1 mouse cellular context compared by ENCODE assay signal in the genomic region with DNA sequence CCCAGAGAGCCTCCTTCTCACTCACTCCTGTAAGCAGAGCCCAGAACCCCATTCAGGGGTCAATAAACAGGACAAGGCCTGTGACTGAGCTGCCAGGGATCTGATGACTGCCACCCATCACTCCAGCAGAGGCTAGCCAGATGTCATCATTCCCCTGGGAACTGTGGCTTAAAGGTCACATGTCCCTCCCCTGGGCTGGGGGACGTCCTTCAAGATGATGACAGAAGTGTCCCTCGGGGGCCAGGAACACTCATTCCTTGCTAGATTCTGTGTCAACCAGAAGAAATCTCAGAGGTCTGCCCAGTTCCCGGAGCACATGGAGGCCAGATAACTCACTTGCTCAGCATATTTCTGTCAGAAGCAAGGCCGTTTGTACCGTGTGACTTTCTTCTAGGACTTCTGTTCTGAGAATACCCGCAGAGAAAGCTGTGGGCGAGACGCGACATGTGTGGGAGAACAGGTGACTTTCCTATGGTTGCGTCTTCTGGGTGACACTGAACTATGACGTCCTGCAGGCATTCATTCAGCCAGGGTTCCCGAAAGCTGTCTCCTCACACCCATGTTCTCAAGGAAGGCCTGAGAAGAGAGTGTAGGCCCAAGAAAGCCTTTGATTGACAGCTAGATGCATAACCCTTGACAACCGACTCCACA.
TF ChIP-seq lines count a peak whose summit lies in the region.

No protein-coding gene starts in this region.

TF ChIP-seq in CH12.LX, 34 proteins besides CTCF, POLR2A, EP300 and RAD21 (continued from another document):
- TF ChIP-seq POLR2AphosphoS2 (IDR thresholded peaks at IDR 0.05; ENCODE audit: low read depth, low read length) = no peak
